Comparison of ENCODE assay signal across 10 mouse cellular contexts in the genomic region with DNA sequence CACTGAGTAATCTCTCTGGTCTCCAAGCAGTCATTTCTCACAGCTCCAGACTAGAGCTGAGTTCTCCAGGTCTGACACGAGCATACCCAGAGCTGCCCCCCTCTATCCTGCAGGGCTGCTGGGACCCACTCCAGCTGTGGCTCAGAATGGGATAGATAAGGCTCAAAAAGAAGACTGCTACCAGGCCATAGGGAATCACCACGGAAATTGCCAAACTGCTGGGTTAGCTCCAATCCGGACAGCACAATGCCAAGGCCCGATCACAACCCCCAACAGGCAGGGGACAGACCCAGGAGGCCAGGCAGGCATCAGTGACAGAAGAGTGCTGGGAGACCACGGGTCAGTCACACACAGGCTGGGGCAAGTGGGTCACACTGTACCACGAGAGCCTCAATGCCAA. TPM values are rescaled to one million over a fixed set of nuclear protein-coding genes. Genes with fewer than 3 reads are reported as not detected.
DNase-seq lines count a peak whose midpoint lies in the region; ATAC-seq and TF ChIP-seq lines count a peak whose summit lies in the region.
"Had no signal": no experiment of that assay in that cellular context is flagged by ENCODE, and none has a peak within 500 bp of the region (broad histone marks: within the 10 kb centered on the region; RNA-seq: fewer than 3 reads in every experiment).

No protein-coding gene starts in this region.

- no peak overlapping the region for H3K4me3 ChIP-seq in forebrain, embryonic 12.5 days (replicated peaks)
- H3K4me3 ChIP-seq in forebrain, embryonic 11.5 days (ENCODE audit: low read depth, low read length) = no peak overlapping the region
- H3K4me3 ChIP-seq in liver, embryonic 11.5 days (ENCODE audit: low read depth, low read length) = no peak overlapping the region
- no peak overlapping the region for H3K4me3 ChIP-seq in hindbrain, postnatal 0 days (ENCODE audit: low read length)
- H3K4me3 ChIP-seq: midbrain, embryonic 15.5 days had no signal

- H3K4me2 ChIP-seq in forebrain, embryonic 12.5 days = no peak overlapping the region
- no peak overlapping the region for H3K4me2 ChIP-seq in forebrain, embryonic 11.5 days (ENCODE audit: low read depth, low read length, severe bottlenecking)
- no peak overlapping the region for H3K4me2 ChIP-seq in liver, embryonic 11.5 days
- H3K4me2 ChIP-seq in hindbrain, postnatal 0 days (ENCODE audit: low read depth, low read length) = no peak overlapping the region
- H3K4me2 ChIP-seq: midbrain, embryonic 15.5 days had no signal

- 64% methylated on average over 6 of the region's 6 CpGs for WGBS in forebrain, embryonic 12.5 days
- 65% methylated on average over 6 of the region's 6 CpGs for WGBS in forebrain, embryonic 11.5 days
- 72% methylated on average over 6 of the region's 6 CpGs for WGBS in liver, embryonic 11.5 days
- 51% methylated on average over 6 of the region's 6 CpGs for WGBS in hindbrain, postnatal 0 days

- peak; percentile 30; the same call in 1 of the 2 replicates for ATAC-seq in forebrain, embryonic 12.5 days (ENCODE audit: low FRiP score)
- no peak for ATAC-seq in forebrain, embryonic 11.5 days (replicated peaks; ENCODE audit: low FRiP score)
- no peak for ATAC-seq in liver, embryonic 11.5 days (replicated peaks; ENCODE audit: low FRiP score)
- no peak for ATAC-seq in hindbrain, postnatal 0 days
- ATAC-seq: midbrain, embryonic 15.5 days had no signal

- no peaks in the 10 kb centered on the region for H3K27me3 ChIP-seq in forebrain, embryonic 12.5 days
- no peaks in the 10 kb centered on the region for H3K27me3 ChIP-seq in forebrain, embryonic 11.5 days (ENCODE audit: control insufficient read depth, insufficient read depth, low read length)
- H3K27me3 ChIP-seq in liver, embryonic 11.5 days (replicated peaks; ENCODE audit: control insufficient read depth, insufficient read depth, low read length) = no peaks in the 10 kb centered on the region
- H3K27me3 ChIP-seq in hindbrain, postnatal 0 days (ENCODE audit: insufficient read depth, low read length) = no peaks in the 10 kb centered on the region
- H3K27me3 ChIP-seq: midbrain, embryonic 15.5 days had no signal

- 0 out of 2 replicates have a peak, but pooled peaks cover 5% of the 10 kb centered on the region for H3K9me3 ChIP-seq in forebrain, embryonic 12.5 days
- H3K9me3 ChIP-seq in forebrain, embryonic 11.5 days (ENCODE audit: control insufficient read depth, low read length) = no peaks in the 10 kb centered on the region
- no peaks in the 10 kb centered on the region for H3K9me3 ChIP-seq in liver, embryonic 11.5 days (ENCODE audit: control insufficient read depth, low read length)
- H3K9me3 ChIP-seq in hindbrain, postnatal 0 days (ENCODE audit: low read length) = no peaks in the 10 kb centered on the region

- no peak for TF ChIP-seq CTCF in hindbrain, postnatal 0 days (IDR thresholded peaks at IDR 0.05; ENCODE audit: low read depth)

- no peaks in the 10 kb centered on the region for H3K36me3 ChIP-seq in forebrain, embryonic 12.5 days (replicated peaks)
- H3K36me3 ChIP-seq in forebrain, embryonic 11.5 days (ENCODE audit: control insufficient read depth, insufficient read depth, low read length) = no peaks in the 10 kb centered on the region
- no peaks in the 10 kb centered on the region for H3K36me3 ChIP-seq in liver, embryonic 11.5 days (ENCODE audit: control insufficient read depth, insufficient read depth, low read length)
- H3K36me3 ChIP-seq in hindbrain, postnatal 0 days (ENCODE audit: insufficient read depth, low read length) = no peaks in the 10 kb centered on the region
- H3K36me3 ChIP-seq: midbrain, embryonic 15.5 days had no signal

- peaks cover 61% of the 10 kb centered on the region for H3K4me1 ChIP-seq in forebrain, embryonic 12.5 days
- H3K4me1 ChIP-seq in forebrain, embryonic 11.5 days (replicated peaks; ENCODE audit: control insufficient read depth, insufficient read depth, low read length) = peaks cover 9% of the 10 kb centered on the region; the same call in 1 of the 2 replicates
- peaks cover 23% of the 10 kb centered on the region for H3K4me1 ChIP-seq in liver, embryonic 11.5 days (replicated peaks; ENCODE audit: control insufficient read depth, insufficient read depth, low read length)
- H3K4me1 ChIP-seq in hindbrain, postnatal 0 days (ENCODE audit: insufficient read depth, low read length) = peaks cover 12% of the 10 kb centered on the region

- no peak overlapping the region for H3K9ac ChIP-seq in forebrain, embryonic 12.5 days
- no peak overlapping the region for H3K9ac ChIP-seq in forebrain, embryonic 11.5 days (ENCODE audit: low read length)
- H3K9ac ChIP-seq in liver, embryonic 11.5 days (ENCODE audit: low read depth, low read length) = no peak overlapping the region
- no peak overlapping the region for H3K9ac ChIP-seq in hindbrain, postnatal 0 days (replicated peaks; ENCODE audit: low read length)
- H3K9ac ChIP-seq: midbrain, embryonic 15.5 days had no signal

- no peak for DNase-seq in forebrain, embryonic 11.5 days (ENCODE audit: low spot score)
- DNase-seq in liver, embryonic 11.5 days (ENCODE audit: low spot score) = no peak
- no peak for DNase-seq in liver
- DNase-seq in adrenal gland, postnatal 25 days = peak; percentile 26
- no peak for DNase-seq in hindbrain, postnatal 0 days (ENCODE audit: low spot score)
- DNase-seq in thymus, postnatal 10 days (ENCODE audit: low spot score in 2 of 2) = no peak
- no peak for DNase-seq in frontal cortex, postnatal 10 days (ENCODE audit: low spot score in 2 of 2)
- DNase-seq: heart, postnatal 4 days had no signal

- 0 out of 2 replicates have a peak overlapping the region, but pooled peaks have one; percentile 1 for H3K27ac ChIP-seq in forebrain, embryonic 12.5 days
- no peak overlapping the region for H3K27ac ChIP-seq in forebrain, embryonic 11.5 days (ENCODE audit: low read depth, low read length)
- H3K27ac ChIP-seq in liver, embryonic 11.5 days (ENCODE audit: low read depth, low read length) = peak overlapping the region; percentile 26; the same call in 1 of the 2 replicates
- 0 out of 2 replicates have a peak overlapping the region, but pooled peaks have one; percentile 11 for H3K27ac ChIP-seq in hindbrain, postnatal 0 days

RNA-seq across cellular contexts. Expression of a gene that starts 12.9 kb away (rescaled TPM):
- 11.9 and 14.7 TPM in 2 replicates for polyA plus RNA-seq in forebrain, embryonic 12.5 days (2016; fragmentation: Nextera tagmentation; extraction: Ambion mirVana)
- polyA plus RNA-seq in forebrain, embryonic 11.5 days (2014; fragmentation: Nextera tagmentation; extraction: Ambion mirVana) = 14.3 and 14.6 TPM in 2 replicates
- polyA plus RNA-seq in liver, embryonic 11.5 days (2014; fragmentation: Nextera tagmentation; extraction: Ambion mirVana) = 6.2 and 8.3 TPM in 2 replicates
- 42.7 and 43.0 TPM in 2 replicates for total RNA-seq in adrenal gland, postnatal 25 days (2021)
- 24.2 and 25.0 TPM in 2 replicates for total RNA-seq in hindbrain, postnatal 0 days (2014; rRNA removed)
- polyA plus RNA-seq in hindbrain, postnatal 0 days (2015; fragmentation: Nextera tagmentation; extraction: Ambion mirVana) = 4.7 and 4.8 TPM in 2 replicates
